Mouse (Mus musculus) liver, postnatal 0 days (tissue): ENCODE measurements around the gene Coro6.

ENCODE experiments used
- CTCF ChIP-seq: sonication (generic); IDR thresholded peaks from 2 replicates; pipeline ENCODE4 v1.5.1; 2016; ENCODE audit warnings: antibody characterized with exemption, low read depth
- EP300 ChIP-seq: IDR thresholded peaks from 2 replicates; pipeline ENCODE4 v1.6.1; 2016; ENCODE audit warnings: antibody characterized with exemption, low read depth, mild to moderate bottlenecking

GRCm38 (mm10) chr11:77514281-77514831 lies 52.1 kb downstream of the Coro6 start:
- TF ChIP-seq CTCF, result no peak
- TF ChIP-seq EP300, result no peak
